Mouse (Mus musculus) lung, adult 2 months (tissue): ENCODE results near the gene Ccnl1. TPM values are rescaled to one million over a fixed set of nuclear protein-coding genes. Genes with fewer than 3 reads are reported as not detected.

ENCODE experiments used
- DNase-seq: peaks from one replicate; pipeline ENCODE4 v3.0.0; 2022
- H3K4me1 ChIP-seq: fragments of 200-500 bp; 2 replicates; pipeline ENCODE4 v1.6.1; 2011; ENCODE audit warnings: low read length; ENCODE audit not compliant: control insufficient read depth, insufficient read depth
- H3K4me3 ChIP-seq: fragments of 200-500 bp; replicated peaks from 2 replicates; pipeline ENCODE3; 2011; ENCODE audit warnings: low read depth, mild to moderate bottlenecking, control low read depth, low read length; ENCODE audit errors: extremely low read depth
- CTCF ChIP-seq: fragments of 200-500 bp; IDR thresholded peaks from 2 replicates; pipeline ENCODE4 v1.5.1; 2011; ENCODE audit warnings: mild to moderate bottlenecking, low read length, control low read depth; ENCODE audit not compliant: insufficient read depth
- POLR2A ChIP-seq: fragments of 200-500 bp; IDR thresholded peaks from 2 replicates; pipeline ENCODE4 v1.6.1; 2011; ENCODE audit warnings: low read depth, mild to moderate bottlenecking, control low read depth, low read length, borderline replicate concordance; ENCODE audit errors: extremely low read depth
- WGBS: fragments of 180-500 bp; shearing (Covaris S2); methylation state at CpG from one replicate; pipeline ENCODE4 v1.1.7; 2018; 5-methylcytosine and 5-hydroxymethylcytosine counted together
- polyA plus RNA-seq: library from polyadenylated mRNA; depleted of rRNA; stranded (reverse); fragments of >200 nt; gene quantifications from 2 replicates; pipeline ENCODE4 v1.2.3, GENCODE M21; 2012

Gene Ccnl1
- polyA plus RNA-seq, 1 experiment: 51.4 TPM

- H3K4me1 ChIP-seq: peaks cover 11% of the 10 kb centered on the region
- H3K4me3 ChIP-seq: no peak overlapping the region
- DNase-seq: no peak
- TF ChIP-seq POLR2A (no peak), CTCF (no peak)
- 62% methylated on average over 4 of the region's 4 CpGs for WGBS
These were observed 29.3 kb downstream of the Ccnl1 start for GRCm38 (mm10) chr3:65928614-65929272.

GRCm38 (mm10) chr3:65927685-65928084 is 30.4 kb downstream of the Ccnl1 start:
- 27% methylated on average over 7 of the region's 7 CpGs for WGBS

GRCm38 (mm10) chr3:65927101-65927501 is 30.9 kb downstream of the Ccnl1 start:
- no peak for DNase-seq
- Histone ChIP-seq H3K4me1 (peaks cover 11% of the 10 kb centered on the region), H3K4me3 (no peak overlapping the region)
- 74% methylated on average over 4 of the region's 4 CpGs for WGBS
- TF ChIP-seq CTCF (no peak), POLR2A (no peak)

More at GRCm38 (mm10) chr3:65927685-65928084, 30.4 kb downstream of the Ccnl1 start:
- Histone ChIP-seq H3K4me3 (no peak overlapping the region), H3K4me1 (peaks cover 11% of the 10 kb centered on the region)
- DNase-seq: peak; percentile 54
- TF ChIP-seq POLR2A (0 out of 2 replicates have a peak, but pooled peaks have one; percentile 17), CTCF (no peak)

GRCm38 (mm10) chr3:65926426-65926825 is 31.6 kb downstream of the Ccnl1 start:
- WGBS: 96% methylated on average over 5 of the region's 5 CpGs
- DNase-seq: no peak
- Histone ChIP-seq H3K4me1 (peaks cover 11% of the 10 kb centered on the region), H3K4me3 (no peak overlapping the region)
- TF ChIP-seq CTCF: no peak

DNA sequence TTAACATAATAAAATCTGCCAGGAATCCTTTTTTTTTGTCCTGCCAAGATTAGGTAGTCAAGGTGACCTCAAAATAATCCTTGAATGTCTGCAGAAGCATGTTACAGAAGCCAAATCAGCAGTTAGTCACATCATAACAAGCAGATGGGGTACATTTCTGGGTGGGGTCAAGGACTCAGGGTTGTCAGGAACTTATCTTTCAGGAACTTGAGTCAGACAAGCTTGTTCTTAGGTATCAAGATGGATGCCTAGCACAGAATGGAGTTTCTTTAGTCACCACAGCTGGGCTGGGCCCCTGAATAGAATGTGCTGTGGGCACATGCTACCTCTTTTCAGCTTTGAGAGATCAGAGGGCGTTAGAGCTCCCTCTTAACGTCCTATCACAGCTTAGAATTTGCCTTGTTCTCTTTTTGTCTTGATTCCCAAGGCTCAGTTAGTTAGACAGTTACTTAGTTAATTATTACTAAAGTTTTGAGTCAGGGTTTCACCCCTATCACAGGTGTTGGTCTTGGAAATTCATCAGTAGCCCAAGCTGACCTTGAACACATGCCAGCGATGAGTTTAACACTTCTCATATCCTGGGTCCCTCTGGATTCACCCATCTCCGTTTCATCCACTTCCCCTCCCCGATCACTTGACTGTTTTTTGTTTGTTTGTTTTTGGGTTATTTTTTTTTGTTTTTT is 32.9 kb downstream of the Ccnl1 start:
- WGBS: 79% methylated on average over 5 of the region's 5 CpGs
- TF ChIP-seq POLR2A: no peak
- TF ChIP-seq CTCF: no peak
- DNase-seq: no peak
- no peak overlapping the region for H3K4me3 ChIP-seq
- peaks cover 10% of the 10 kb centered on the region for H3K4me1 ChIP-seq

GRCm38 (mm10) chr3:65922420-65922819 is 35.6 kb downstream of the Ccnl1 start:
- WGBS: 47% methylated on average over 6 of the region's 6 CpGs
- TF ChIP-seq POLR2A: no peak
- no peak for TF ChIP-seq CTCF
- no peak for DNase-seq
- no peaks in the 10 kb centered on the region for H3K4me1 ChIP-seq
- H3K4me3 ChIP-seq: no peak overlapping the region

DNA sequence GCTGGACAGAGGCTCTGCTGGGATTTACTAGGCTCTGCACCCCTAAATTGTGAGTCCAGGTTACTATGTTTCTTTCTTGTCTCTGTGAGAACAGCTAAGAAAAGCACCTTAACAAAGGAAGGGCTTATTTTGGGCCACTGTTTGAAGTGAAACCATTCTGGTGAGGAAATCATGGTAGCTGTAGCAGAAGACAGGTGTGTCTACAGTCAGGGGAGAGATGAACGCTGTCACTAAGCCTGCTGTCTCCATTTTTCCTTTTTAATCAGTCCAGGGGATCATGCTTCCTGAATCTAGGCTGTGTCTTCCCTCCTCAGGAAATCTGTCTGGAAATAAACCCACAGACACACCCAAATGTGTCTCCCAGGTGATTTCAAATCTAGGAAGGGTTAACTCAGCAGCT is 36.4 kb downstream of the Ccnl1 start:
- DNase-seq: no peak
- no peak overlapping the region for H3K4me3 ChIP-seq
- WGBS: 70% methylated on average over 1 of the region's 1 CpGs
- no peaks in the 10 kb centered on the region for H3K4me1 ChIP-seq
- TF ChIP-seq CTCF: no peak
- TF ChIP-seq POLR2A: no peak

DNA sequence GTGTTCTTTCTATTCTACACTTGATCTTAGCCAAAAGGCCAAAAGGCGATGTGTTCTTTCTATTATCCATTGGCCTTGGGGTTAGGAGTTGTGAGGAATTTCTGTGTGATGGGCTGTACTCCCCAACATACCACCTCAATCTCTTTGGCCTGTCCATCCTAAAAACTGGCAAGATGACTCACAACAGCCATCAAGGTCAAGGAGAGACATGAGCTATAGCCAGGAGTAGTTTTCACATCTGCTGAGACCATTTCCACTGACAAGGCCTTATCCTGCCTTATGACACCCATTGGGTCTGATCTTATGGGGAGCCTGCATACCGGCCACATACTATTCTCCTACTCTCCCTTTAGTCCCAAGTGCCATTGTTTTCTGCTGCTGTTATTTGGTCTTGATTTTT is 39.0 kb downstream of the Ccnl1 start:
- Histone ChIP-seq H3K4me3 (no peak overlapping the region), H3K4me1 (no peaks in the 10 kb centered on the region)
- DNase-seq: no peak
- no peak for TF ChIP-seq CTCF
- TF ChIP-seq POLR2A: no peak
- WGBS: 96% methylated on average over 2 of the region's 2 CpGs

DNA sequence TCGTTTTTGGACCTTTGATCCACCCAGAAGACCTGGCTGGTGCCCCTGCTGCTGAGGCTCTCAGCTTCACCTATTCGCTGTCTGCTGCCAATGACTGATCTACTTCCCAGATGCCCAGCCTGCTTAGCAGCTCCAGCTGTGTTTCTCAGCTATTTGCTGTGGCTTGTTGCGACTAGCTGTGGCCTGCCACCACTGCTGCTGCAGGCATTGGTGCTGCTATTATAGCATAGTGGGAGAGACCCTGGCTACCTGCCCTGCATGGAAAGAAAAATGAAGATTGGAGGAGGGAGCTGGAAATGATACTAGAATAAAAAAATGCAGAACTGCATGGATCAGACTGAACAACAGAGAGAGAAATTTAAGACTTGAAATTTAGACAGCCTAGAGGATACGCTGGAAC is 45.1 kb downstream of the Ccnl1 start:
- 63% methylated on average over 4 of the region's 4 CpGs for WGBS
- DNase-seq: no peak
- Histone ChIP-seq H3K4me3 (no peak overlapping the region), H3K4me1 (no peaks in the 10 kb centered on the region)
- no peak for TF ChIP-seq POLR2A
- no peak for TF ChIP-seq CTCF

DNA sequence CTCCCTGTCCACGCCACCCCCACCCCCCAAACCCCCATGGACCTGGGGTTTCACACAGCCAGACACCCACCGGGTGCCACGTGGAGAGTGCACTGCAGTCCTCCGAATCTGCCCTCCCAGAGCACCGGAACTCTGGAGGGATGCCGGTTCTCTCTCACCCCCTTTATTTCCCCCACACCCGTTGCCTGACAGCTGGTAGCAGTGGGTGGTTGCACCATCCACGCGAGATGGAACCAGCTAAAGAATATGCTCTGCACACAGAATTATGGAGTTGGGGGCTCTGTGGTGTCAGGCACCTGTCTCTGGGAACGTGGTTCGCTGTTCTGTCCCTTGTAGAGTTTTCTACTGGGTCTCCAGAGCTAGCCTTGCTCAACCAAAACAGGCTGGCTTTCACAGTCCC is 45.8 kb downstream of the Ccnl1 start:
- Histone ChIP-seq H3K4me3 (no peak overlapping the region), H3K4me1 (no peaks in the 10 kb centered on the region)
- WGBS: 74% methylated on average over 11 of the region's 11 CpGs
- no peak for TF ChIP-seq POLR2A
- TF ChIP-seq CTCF: no peak
- no peak for DNase-seq
